Mouse (Mus musculus): ENCODE measurements at regions not wholly inside any gene's neighbourhood (a gene's known extent, or its start where the extent isn't known, plus 50 kb on each side); places are given as distances from the start of the nearest gene placed in this dataset.

- no peak for TF ChIP-seq CHD2 (IDR thresholded peaks at IDR 0.05; ENCODE audit: low read depth, low read length)
- TF ChIP-seq ZC3H11A (IDR thresholded peaks at IDR 0.05; ENCODE audit: borderline replicate concordance, low read depth, low read length), result no peak
- no peak for TF ChIP-seq HCFC1 (IDR thresholded peaks at IDR 0.05; ENCODE audit: borderline replicate concordance, insufficient read depth, low read length)
- TF ChIP-seq ZNF384 (IDR thresholded peaks at IDR 0.05; ENCODE audit: low read depth, low read length), result no peak
Observed at GRCm38 (mm10) chr11:64889335-64890020, 89.4 kb upstream of the Elac2 start.
